Mouse (Mus musculus) olfactory bulb, adult 2 months (tissue): ENCODE data around the gene St7.

ENCODE experiments used
- CTCF ChIP-seq: fragments of 200-500 bp; IDR thresholded peaks from 2 replicates; pipeline ENCODE4 v1.5.1; 2012; ENCODE audit warnings: low read depth, mild to moderate bottlenecking, low read length, moderate library complexity; ENCODE audit not compliant: insufficient read depth
- POLR2A ChIP-seq: fragments of 200-500 bp; IDR thresholded peaks from 2 replicates; pipeline ENCODE4 v1.6.1; 2012; ENCODE audit warnings: mild to moderate bottlenecking, low read depth, low read length, moderate library complexity; ENCODE audit not compliant: insufficient read depth

- TF ChIP-seq CTCF: no peak
- TF ChIP-seq POLR2A: no peak
These were observed 97.5 kb downstream of the St7 start for GRCm38 (mm10) chr6:17790251-17790650.
